Mouse (Mus musculus): ENCODE measurements around the gene Nln.

DNA sequence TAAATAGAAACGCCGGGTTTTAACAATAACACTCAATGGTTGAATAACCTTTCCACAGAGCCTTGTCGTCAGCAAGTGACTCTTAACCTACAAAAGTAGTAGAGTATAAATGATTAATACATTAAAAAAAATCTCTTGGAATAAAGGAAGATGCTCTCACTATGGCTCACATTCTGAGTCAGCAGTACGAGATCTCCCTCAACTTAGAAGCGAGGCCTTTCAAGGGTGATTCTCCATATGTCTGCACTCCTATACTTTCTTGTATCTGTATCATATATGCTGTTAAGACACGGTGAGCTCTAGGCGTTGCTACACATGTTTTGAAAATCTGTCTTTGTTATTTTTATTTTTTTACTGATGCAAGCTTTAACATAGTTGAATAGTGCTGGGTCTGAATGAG lies 1.1 kb upstream of the Nln start:
- no peak for TF ChIP-seq ZNF384 (IDR thresholded peaks at IDR 0.05; ENCODE audit: low read depth, low read length)
- no peak for TF ChIP-seq CHD2 (IDR thresholded peaks at IDR 0.05; ENCODE audit: low read depth, low read length)
- no peak for TF ChIP-seq ZC3H11A (IDR thresholded peaks at IDR 0.05; ENCODE audit: borderline replicate concordance, low read depth, low read length)
